Mouse (Mus musculus) MEL (cell line): ENCODE results near the gene Fkbp6. TPM values are rescaled to one million over a fixed set of nuclear protein-coding genes. Genes with fewer than 3 reads are reported as not detected.

Experiments used
- DNase-seq: peaks from one replicate; pipeline ENCODE4 v3.0.0; 2011; ENCODE audit warnings: low read depth, low spot score
- H3K27ac ChIP-seq: 2 replicates; pipeline ENCODE4 v1.5.1; 2012; ENCODE audit warnings: low read depth, mild to moderate bottlenecking, control low read depth, low read length, moderate library complexity; ENCODE audit not compliant: control insufficient read depth
- H3K27me3 ChIP-seq, 2 experiments: fragments of 150-350 bp in 1 of 2; sonication (generic) in 1 of 2; 2 replicates each; pipeline ENCODE4 v1.6.1; 2012; ENCODE audit warnings: low read length in 2 of 2, mild to moderate bottlenecking in 2 of 2, improper control_type of control experiment in 1 of 2, moderate library complexity in 1 of 2; ENCODE audit not compliant: insufficient read depth in 2 of 2, control insufficient read depth in 1 of 2
- H3K36me3 ChIP-seq, 2 experiments: 2 replicates each; pipeline ENCODE4 v1.6.1; 2012 to 2014; ENCODE audit warnings: low read length in 2 of 2, improper control_type of control experiment in 1 of 2, inconsistent platforms in 1 of 2, mild to moderate bottlenecking in 1 of 2; ENCODE audit not compliant: insufficient read depth in 2 of 2, control insufficient read depth in 1 of 2
- H3K4me1 ChIP-seq, 2 experiments: fragments of 150-350 bp in 1 of 2; sonication (generic) in 1 of 2; 2 replicates each; pipeline ENCODE4 v1.6.1; 2012; ENCODE audit warnings: low read length in 2 of 2, improper control_type of control experiment in 1 of 2, mild to moderate bottlenecking in 1 of 2; ENCODE audit not compliant: insufficient read depth in 2 of 2, control insufficient read depth in 1 of 2
- H3K4me3 ChIP-seq, 2 experiments: fragments of 150-350 bp in 1 of 2; sonication (generic) in 1 of 2; 2 replicates each; pipeline ENCODE4 v1.5.1; 2012; ENCODE audit warnings: low read depth in 2 of 2, low read length in 2 of 2, mild to moderate bottlenecking in 2 of 2, moderate library complexity in 2 of 2, control low read depth in 1 of 2, improper control_type of control experiment in 1 of 2; ENCODE audit not compliant: control insufficient read depth in 1 of 2, insufficient read depth in 1 of 2
- H3K79me2 ChIP-seq: 2 replicates; pipeline ENCODE4 v1.6.1; 2012; ENCODE audit warnings: mild to moderate bottlenecking, low read length, moderate library complexity; ENCODE audit not compliant: control insufficient read depth, poor library complexity, insufficient read depth
- H3K9ac ChIP-seq: 2 replicates; pipeline ENCODE4 v1.6.1; 2012; ENCODE audit warnings: low read depth, mild to moderate bottlenecking, control low read depth, low read length, moderate library complexity; ENCODE audit not compliant: control insufficient read depth, poor library complexity, severe bottlenecking
- H3K9me3 ChIP-seq: fragments of 150-350 bp; sonication (generic); replicated peaks from 2 replicates; pipeline ENCODE4 v1.6.1; 2012; ENCODE audit warnings: mild to moderate bottlenecking, low read length, improper control_type of control experiment, moderate library complexity; ENCODE audit not compliant: insufficient read depth
- BHLHE40 ChIP-seq: IDR thresholded peaks from 2 replicates; pipeline ENCODE4 v1.6.1; 2012; ENCODE audit warnings: low read depth, mild to moderate bottlenecking, inconsistent platforms, low read length, improper control_type of control experiment, borderline replicate concordance
- CHD2 ChIP-seq: IDR thresholded peaks from 2 replicates; pipeline ENCODE4 v1.6.1; 2011; ENCODE audit warnings: low read length, improper control_type of control experiment
- E2F4 ChIP-seq: IDR thresholded peaks from 2 replicates; pipeline ENCODE4 v1.6.1; 2011; ENCODE audit warnings: low read depth, low read length, improper control_type of control experiment, borderline replicate concordance
- ETS1 ChIP-seq: IDR thresholded peaks from 2 replicates; pipeline ENCODE4 v1.6.1; 2012; ENCODE audit warnings: low read depth, mild to moderate bottlenecking, inconsistent platforms, low read length, improper control_type of control experiment, moderate library complexity
- GABPA ChIP-seq: IDR thresholded peaks from 2 replicates; pipeline ENCODE4 v1.6.1; 2012; ENCODE audit warnings: low read depth, mild to moderate bottlenecking, inconsistent platforms, low read length, improper control_type of control experiment, moderate library complexity
- GATA1 ChIP-seq: IDR thresholded peaks from 2 replicates; pipeline ENCODE4 v1.6.1; 2011; ENCODE audit warnings: low read depth, low read length, improper control_type of control experiment
- HCFC1 ChIP-seq: IDR thresholded peaks from 2 replicates; pipeline ENCODE4 v1.6.1; 2012; ENCODE audit warnings: low read depth, mild to moderate bottlenecking, inconsistent platforms, low read length, improper control_type of control experiment, moderate library complexity
- MAFK ChIP-seq: IDR thresholded peaks from 2 replicates; pipeline ENCODE4 v1.6.1; 2011; ENCODE audit warnings: low read depth, mild to moderate bottlenecking, low read length, improper control_type of control experiment, borderline replicate concordance
- MEF2A ChIP-seq: IDR thresholded peaks from 2 replicates; pipeline ENCODE4 v1.6.1; 2014; ENCODE audit warnings: low read depth, mild to moderate bottlenecking, inconsistent platforms, low read length, improper control_type of control experiment; ENCODE audit not compliant: poor library complexity, insufficient replicate concordance, severe bottlenecking; ENCODE audit errors: extremely low read depth
- NRF1 ChIP-seq: IDR thresholded peaks from 2 replicates; pipeline ENCODE4 v1.6.1; 2014; ENCODE audit warnings: low read depth, mild to moderate bottlenecking, inconsistent platforms, low read length, improper control_type of control experiment, moderate library complexity; ENCODE audit not compliant: poor library complexity, insufficient read depth, severe bottlenecking
- POLR2A ChIP-seq, 2 experiments: IDR thresholded peaks; 2 replicates each; pipeline ENCODE4 v1.6.1; 2011 to 2012; ENCODE audit warnings: low read length in 2 of 2, mild to moderate bottlenecking in 2 of 2, control low read depth in 1 of 2, improper control_type of control experiment in 1 of 2, low read depth in 1 of 2, moderate library complexity in 1 of 2; ENCODE audit not compliant: control insufficient read depth in 1 of 2, insufficient read depth in 1 of 2, poor library complexity in 1 of 2
- POLR2AphosphoS2 ChIP-seq: IDR thresholded peaks from 2 replicates; pipeline ENCODE4 v1.6.1; 2011; ENCODE audit warnings: low read length, improper control_type of control experiment
- POLR2AphosphoS5 ChIP-seq: IDR thresholded peaks from 2 replicates; pipeline ENCODE4 v1.6.1; 2012; ENCODE audit warnings: low read depth, borderline replicate concordance, mild to moderate bottlenecking, inconsistent platforms, low read length, moderate library complexity, mixed read lengths
- TAL1 ChIP-seq: IDR thresholded peaks from 2 replicates; pipeline ENCODE4 v1.6.1; 2012; ENCODE audit warnings: mild to moderate bottlenecking, inconsistent platforms, low read length, moderate library complexity, mixed read lengths
- TBP ChIP-seq: IDR thresholded peaks from 2 replicates; pipeline ENCODE4 v1.8.0; 2011; ENCODE audit warnings: low read depth, low read length, improper control_type of control experiment
- USF1 ChIP-seq: IDR thresholded peaks from 2 replicates; pipeline ENCODE4 v1.6.1; 2014; ENCODE audit warnings: low read depth, mild to moderate bottlenecking, inconsistent platforms, low read length, improper control_type of control experiment, moderate library complexity
- ZMIZ1 ChIP-seq: IDR thresholded peaks from 2 replicates; pipeline ENCODE4 v1.6.1; 2012; ENCODE audit warnings: low read depth, mild to moderate bottlenecking, inconsistent platforms, low read length, improper control_type of control experiment, moderate library complexity
- ZNF384 ChIP-seq: IDR thresholded peaks from 2 replicates; pipeline ENCODE4 v1.6.1; 2012; ENCODE audit warnings: low read depth, mild to moderate bottlenecking, inconsistent platforms, low read length, improper control_type of control experiment
- polyA plus RNA-seq, 2 experiments: library from polyadenylated mRNA; stranded (reverse) in 1 of 2; unstranded in 1 of 2; fragments of >175 nt in 1 of 2; fragments of >200 nt in 1 of 2; gene quantifications; 2 replicates each; pipeline versions ENCODE4 v1.2.1 to v1.2.4; 2012; ENCODE audit warnings: low replicate concordance in 2 of 2, low read depth in 1 of 2; ENCODE audit not compliant: insufficient read length in 2 of 2, insufficient read depth in 1 of 2, missing spikeins in 1 of 2
- total RNA-seq: library from RNA; depleted of rRNA; stranded (reverse); fragments of 300-350 nt; gene quantifications from 2 replicates; pipeline ENCODE4 v1.2.3, GENCODE M21; 2012

The Fkbp6 gene
- total and polyA plus RNA-seq, 3 experiments = 0.10 to 0.19 TPM; not detected in 1

DNA sequence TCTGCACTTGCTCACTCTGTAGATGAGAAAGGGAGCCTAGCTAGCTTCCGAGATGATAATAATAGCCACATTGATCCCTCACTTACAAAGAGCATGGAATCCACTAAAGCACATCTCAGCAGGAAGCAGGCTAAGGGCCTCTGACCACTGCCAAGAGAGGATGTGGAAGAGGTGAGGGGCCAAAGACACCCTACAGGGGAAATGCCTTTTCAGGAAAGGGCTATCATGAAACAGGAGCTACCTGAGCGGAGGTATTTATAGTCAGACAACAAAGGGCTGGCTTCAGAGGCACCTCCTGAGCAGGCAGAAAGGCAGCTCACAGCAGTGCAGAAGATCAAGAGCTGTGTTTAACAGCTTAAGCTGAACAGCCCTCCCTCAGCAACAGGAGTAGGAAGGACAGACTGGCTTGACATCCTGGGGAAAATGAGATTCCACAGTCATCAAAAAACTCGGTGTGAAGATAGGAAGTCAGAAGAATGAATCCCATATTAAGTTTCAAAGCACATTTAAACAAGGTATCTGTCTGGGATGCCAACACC is 23.7 kb downstream of the Fkbp6 start:
- H3K9ac ChIP-seq = no peak overlapping the region
- no peak overlapping the region for H3K27ac ChIP-seq

DNA sequence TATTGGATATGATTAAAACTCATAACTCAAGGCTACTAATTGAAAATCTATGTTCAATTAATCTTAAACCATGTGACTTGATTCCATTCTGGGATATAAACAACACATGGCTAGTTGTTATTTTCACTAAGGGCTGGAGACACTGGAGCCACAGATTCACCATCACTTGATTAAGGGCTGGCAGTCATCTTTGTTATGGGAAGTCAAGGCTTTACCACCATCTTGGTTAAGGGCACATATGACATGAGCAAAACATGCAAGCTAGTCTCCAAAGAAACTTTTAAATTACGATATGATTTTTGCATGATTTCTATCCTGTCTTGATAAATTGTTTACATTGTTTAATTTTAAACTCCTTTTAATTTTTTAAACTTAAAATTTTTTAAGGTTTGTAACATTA is 27.6 kb downstream of the Fkbp6 start:
- Histone ChIP-seq H3K36me3 (no peaks in the 10 kb centered on the region), H3K9ac (no peak overlapping the region), H3K27me3 (peaks cover 11 to 21% of the 10 kb centered on the region in 2 experiments), H3K27ac (no peak overlapping the region), H3K4me3 (no peak overlapping the region), H3K9me3 (no peaks in the 10 kb centered on the region), H3K79me2 (no peaks in the 10 kb centered on the region), H3K4me1 (no peaks in the 10 kb centered on the region)
- DNase-seq = peak; percentile 17
- TF ChIP-seq TBP = no peak
- peak; percentile 46; the same call in 1 of the 2 replicates for TF ChIP-seq HCFC1
- TF ChIP-seq GATA1 = no peak
- TF ChIP-seq NRF1 = 0 out of 2 replicates have a peak, but pooled peaks have one; percentile 8
- TF ChIP-seq BHLHE40 = no peak
- TF ChIP-seq GABPA = no peak
- TF ChIP-seq TAL1 = no peak
- no peak for TF ChIP-seq ZMIZ1
- TF ChIP-seq ETS1 = no peak
- no peak for TF ChIP-seq MEF2A
- TF ChIP-seq ZNF384 = no peak
- no peak for TF ChIP-seq USF1
- no peak for TF ChIP-seq POLR2AphosphoS5
- no peak for TF ChIP-seq MAFK
- no peak for TF ChIP-seq POLR2AphosphoS2

More for the DNA sequence above, 23.7 kb downstream of the Fkbp6 start:
- Histone ChIP-seq H3K27me3 (peaks cover 18 to 27% of the 10 kb centered on the region in 2 experiments), H3K9me3 (no peaks in the 10 kb centered on the region), H3K4me3 (no peak overlapping the region), H3K4me1 (no peaks in the 10 kb centered on the region), H3K79me2 (no peaks in the 10 kb centered on the region), H3K36me3 (no peaks in the 10 kb centered on the region)
- no peak for DNase-seq
- TF ChIP-seq E2F4 = no peak
- TF ChIP-seq CHD2 = no peak
- TF ChIP-seq POLR2A (IDR thresholded peaks at IDR 0.05; ENCODE audit: control insufficient read depth in 1 of 2, insufficient read depth in 1 of 2, low read depth in 1 of 2, low read length in 2 of 2, poor library complexity in 1 of 2) = no peak
- TF ChIP-seq ZMIZ1 = no peak
